Mouse (Mus musculus) MEL-GATA-1-ER (cell line): ENCODE measurements at regions not wholly inside any gene's neighbourhood (a gene's known extent, or its start where the extent isn't known, plus 50 kb on each side); places are given as distances from the start of the nearest gene placed in this dataset.
"Not testable (repeated sequence)": the region's sequence is repeated elsewhere in the genome, so short reads cannot be mapped to it uniquely, and the experiment has no call there.

Source experiments
- DNase-seq: peaks from one replicate; pipeline ENCODE4 v3.0.0-alpha.2; 2012; ENCODE audit warnings: low read depth; ENCODE audit errors: extremely low read depth

DNA sequence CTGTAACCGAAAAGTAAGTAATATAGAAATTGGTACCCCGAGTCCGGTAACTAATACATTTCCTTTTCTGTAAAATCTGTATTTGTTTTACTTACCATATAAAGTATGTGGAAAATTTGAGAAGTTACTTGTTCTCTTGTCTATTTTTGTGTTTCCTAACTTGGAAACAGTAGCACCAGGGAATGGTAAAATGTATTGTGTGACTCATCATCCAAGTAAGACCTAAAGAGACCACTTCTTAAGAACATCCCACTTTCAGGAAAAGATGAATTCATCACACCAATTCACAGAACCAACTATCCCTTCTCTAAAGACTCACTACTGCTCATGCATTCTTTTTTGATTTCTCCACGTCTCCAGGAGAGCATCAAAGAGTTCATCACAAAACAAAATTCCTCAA lies 457.6 kb upstream of the Htr2a start:
- no peak for DNase-seq

DNA sequence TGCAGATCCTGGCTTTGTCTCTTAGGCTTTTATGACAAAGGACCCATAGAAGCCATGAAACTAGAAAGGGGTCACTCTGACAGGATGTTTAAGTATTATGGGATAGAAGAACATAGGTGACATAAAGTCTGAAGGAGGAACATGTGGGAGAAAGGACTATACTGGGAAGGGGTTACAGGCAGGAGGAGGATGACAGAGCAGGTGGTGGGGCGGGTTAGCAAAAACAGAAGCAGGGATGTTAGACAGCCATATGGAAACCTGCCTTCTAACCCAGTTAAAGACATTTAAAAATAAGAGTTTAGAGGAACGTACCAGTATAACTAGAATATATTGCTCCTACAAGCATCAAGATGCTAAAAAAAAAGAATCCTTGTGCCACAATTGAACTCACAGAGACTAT lies 438.9 kb upstream of the Htr2a start:
- no peak for DNase-seq

GRCm38 (mm10) chr14:74205011-74205410 lies 435.6 kb upstream of the Htr2a start:
- no peak for DNase-seq

GRCm38 (mm10) chr14:74217914-74218446 lies 422.7 kb upstream of the Htr2a start:
- DNase-seq: no peak

- no peak for DNase-seq
Measured at GRCm38 (mm10) chr14:74219761-74220160, 420.9 kb upstream of the Htr2a start.

DNA sequence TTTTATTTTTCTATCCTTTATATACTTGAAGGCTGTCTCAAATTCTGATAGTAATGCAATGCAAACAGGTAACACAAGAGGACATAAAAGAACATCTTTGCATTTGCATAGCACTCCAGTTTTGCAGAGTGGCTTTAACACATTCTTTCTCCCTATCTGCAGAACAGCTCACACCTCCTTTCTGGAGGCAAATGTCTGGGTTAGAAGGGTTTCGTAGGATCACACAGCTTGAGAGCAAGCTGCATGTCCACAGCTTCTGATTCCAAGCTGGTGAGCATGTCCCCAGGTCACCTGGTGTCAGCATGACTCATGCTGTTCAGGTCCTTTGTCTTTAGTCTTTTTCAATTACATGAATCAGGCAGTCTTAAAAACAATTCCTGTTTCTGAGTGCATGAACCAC lies 418.5 kb upstream of the Htr2a start:
- no peak for DNase-seq

DNA sequence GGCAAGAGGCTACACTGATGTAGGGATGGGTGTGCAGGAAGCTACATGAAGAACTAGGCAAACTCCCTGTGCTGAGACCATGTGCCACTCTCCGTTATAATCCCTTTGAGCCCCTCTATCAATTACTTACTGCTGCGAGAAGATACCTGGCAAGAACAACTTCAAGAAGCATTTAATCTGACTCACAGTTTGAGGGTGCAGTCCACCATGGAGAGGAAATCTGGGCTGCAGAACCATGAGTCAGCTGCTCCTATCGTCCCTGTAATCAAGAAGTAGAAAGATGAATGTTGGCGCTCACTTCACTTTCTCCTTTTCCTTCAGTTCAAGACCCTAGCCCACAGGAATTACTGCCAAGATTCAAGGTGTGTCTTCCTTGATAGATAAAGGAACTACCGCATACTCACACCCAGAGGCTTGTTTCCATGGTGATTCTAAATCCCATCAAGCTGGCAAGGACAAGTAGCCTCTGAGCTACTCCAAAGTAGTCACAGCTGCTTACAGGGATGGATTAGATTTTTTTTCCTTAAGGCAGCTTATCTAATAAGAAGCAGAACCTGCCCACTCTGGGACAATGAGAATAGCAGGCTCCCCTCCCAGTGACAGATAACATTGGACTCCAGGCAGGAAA lies 411.0 kb upstream of the Htr2a start:
- DNase-seq: no peak

DNA sequence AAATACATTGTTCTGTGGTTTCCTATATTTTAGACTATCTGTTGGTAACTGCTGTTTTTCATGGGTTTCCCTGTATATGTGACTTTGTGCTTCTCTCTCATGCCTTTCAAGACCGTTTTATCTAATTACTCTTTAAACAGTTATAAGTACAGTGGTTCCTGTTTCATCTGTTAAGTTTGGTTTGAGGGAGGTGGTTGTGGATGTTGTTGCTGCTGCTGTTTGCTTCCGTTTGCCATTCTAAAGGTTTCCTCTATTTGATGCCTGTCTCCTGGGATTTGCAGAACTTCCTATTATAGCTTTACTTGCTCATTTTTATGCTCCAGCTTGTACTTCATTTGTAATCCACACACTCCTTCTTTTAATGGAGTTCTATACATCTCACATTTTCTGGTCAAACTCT lies 400.4 kb upstream of the Htr2a start:
- DNase-seq: no peak

GRCm38 (mm10) chr14:74249263-74249878 lies 391.3 kb upstream of the Htr2a start:
- DNase-seq: no peak

- DNase-seq: no peak
Measured at GRCm38 (mm10) chr14:74250021-74250420, 390.6 kb upstream of the Htr2a start.

- DNase-seq: no peak
Measured at GRCm38 (mm10) chr14:74252189-74253145, 388.2 kb upstream of the Htr2a start.

DNA sequence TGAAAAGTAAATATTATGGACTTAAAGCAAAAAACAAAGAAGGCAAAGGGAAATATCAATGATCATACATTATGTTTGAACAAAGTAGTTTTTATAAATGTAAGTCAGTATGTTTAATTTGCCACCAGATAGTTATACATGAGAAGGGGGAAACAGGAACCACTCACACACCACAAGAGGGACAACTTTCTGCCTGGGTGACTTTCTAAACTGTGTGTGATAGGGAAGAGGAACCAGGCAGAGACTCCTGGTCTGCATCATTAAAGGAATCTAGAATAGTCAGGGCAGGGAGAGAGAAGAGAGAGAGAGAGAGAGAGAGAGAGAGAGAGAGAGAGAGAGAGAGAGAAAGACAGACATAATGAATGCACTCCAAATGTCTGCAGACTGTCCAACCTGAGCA lies 385.6 kb upstream of the Htr2a start:
- DNase-seq: no peak

DNA sequence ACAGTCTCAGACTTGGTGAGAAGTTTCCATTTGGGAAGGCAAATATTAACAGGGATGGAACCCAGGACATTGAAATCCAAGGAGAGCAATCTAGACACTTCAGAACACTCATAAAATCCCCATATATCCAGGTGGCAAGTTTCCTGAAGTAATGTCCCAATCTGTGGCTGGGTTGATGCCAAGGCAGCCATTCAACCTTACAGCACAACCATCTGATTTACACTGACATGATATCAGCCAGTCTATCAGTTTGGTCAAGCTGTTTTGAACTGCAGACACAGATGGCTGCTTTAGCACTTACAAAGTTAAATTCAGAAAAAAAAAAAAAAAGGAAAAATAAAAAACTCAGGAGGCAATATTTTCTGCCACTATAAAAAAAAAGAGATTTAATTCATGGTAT lies 381.2 kb upstream of the Htr2a start:
- no peak for DNase-seq

- DNase-seq: no peak
Measured at GRCm38 (mm10) chr14:74267086-74267485, 373.6 kb upstream of the Htr2a start.

GRCm38 (mm10) chr14:74294560-74294959 lies 346.1 kb upstream of the Htr2a start:
- no peak for DNase-seq

DNA sequence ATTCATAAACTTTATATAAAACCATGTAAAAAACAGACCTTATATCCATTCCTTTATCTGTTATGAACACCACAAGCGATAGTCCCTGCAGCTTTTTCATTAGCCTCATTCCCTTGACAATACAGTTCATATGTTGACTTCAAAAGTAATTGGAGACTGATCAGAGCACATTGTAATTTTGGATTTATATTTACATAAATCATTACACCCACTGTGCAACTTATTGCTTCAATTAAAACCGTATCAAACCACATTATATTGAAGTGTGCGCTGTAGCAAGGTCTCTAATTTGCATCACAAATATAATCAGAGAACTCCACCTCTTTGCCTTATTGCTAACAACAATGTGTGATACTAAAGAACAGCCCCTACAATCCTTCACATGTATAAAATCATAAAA lies 336.2 kb upstream of the Htr2a start:
- no peak for DNase-seq

- peak; percentile 89 for DNase-seq
Measured at GRCm38 (mm10) chr14:74306717-74307307, 333.8 kb upstream of the Htr2a start.

- DNase-seq: not testable (repeated sequence)
Measured at GRCm38 (mm10) chr14:74309451-74309850, 331.2 kb upstream of the Htr2a start.

DNA sequence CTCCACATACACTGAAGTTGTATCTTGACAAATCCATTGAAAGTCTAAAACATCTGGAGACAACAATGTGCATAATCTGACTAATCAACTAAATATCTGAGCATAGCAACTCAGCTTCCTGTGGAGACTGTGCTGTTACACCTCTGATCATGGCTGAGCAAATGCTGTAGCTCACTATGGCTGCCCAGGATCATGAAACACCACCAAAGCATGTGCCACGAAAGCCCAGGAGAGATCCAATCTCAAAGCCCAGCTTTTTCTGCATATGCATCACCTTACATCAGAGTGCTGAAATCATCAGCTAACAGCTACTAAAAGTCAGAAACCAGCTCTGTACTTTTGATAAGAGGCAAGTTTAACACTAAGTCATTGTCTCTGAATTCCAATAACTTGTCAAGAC lies 313.3 kb upstream of the Htr2a start:
- DNase-seq: no peak

DNA sequence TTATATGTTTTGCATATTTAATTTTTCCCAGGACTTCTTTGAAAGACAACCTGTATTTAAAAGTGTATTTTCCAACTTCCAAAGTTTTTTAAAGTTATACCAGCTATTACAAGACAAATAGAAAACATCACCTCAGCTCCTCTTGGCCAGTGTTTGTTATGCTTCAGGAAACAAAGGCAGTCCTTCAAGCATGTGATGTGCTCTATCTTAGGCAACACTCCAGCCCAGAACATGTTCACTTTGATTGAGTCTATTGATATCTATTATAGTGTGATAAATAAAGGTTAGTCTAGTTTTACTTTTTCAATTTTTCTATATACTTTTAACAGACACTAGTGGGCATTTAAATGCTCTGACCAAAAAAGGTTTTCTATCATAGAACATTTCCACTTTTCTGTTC lies 289.9 kb upstream of the Htr2a start:
- no peak for DNase-seq

DNA sequence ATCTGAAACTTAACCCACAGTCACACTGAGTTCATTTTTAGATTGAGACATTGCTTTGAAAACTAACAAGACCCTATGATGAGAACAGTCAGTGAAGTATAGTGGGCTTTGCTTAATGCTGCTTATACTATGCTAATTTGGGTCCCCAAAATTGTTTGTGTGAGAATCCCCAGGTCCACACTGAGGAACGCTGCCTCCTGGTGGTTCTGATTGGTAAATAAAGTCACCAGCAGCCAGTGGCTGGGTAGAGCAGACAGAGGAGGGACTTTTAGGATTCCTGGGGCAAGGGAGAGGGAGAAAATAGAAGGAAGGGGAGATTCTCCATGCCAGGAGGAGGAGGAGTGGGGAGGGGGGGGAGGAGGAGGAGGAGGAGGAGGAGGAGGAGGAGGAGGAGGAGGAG lies 288.4 kb upstream of the Htr2a start:
- no peak for DNase-seq
